Mouse (Mus musculus): ENCODE results near the gene Usp50.

The Usp50 gene

GRCm38 (mm10) chr2:126783370-126783769 is at the start of gene Usp50:
Gene Usp50, minus strand, starts transcription at chr2:126783470.
- no peak for DNase-seq (ENCODE audit: low read depth, low spot score)

GRCm38 (mm10) chr2:126817414-126817813 is 34.1 kb upstream of the Usp50 start:
- DNase-seq (ENCODE audit: low read depth, low spot score), result no peak

GRCm38 (mm10) chr2:126816644-126817347 is 33.5 kb upstream of the Usp50 start:
- no peak for DNase-seq (ENCODE audit: low read depth, low spot score)

GRCm38 (mm10) chr2:126815822-126816221 is 32.6 kb upstream of the Usp50 start:
- no peak for DNase-seq (ENCODE audit: low read depth, low spot score)

GRCm38 (mm10) chr2:126801980-126802379 is 18.7 kb upstream of the Usp50 start:
- DNase-seq (ENCODE audit: low read depth, low spot score), result no peak

GRCm38 (mm10) chr2:126798455-126798854 is 15.2 kb upstream of the Usp50 start:
- no peak for DNase-seq (ENCODE audit: low read depth, low spot score)

GRCm38 (mm10) chr2:126795708-126796107 is 12.4 kb upstream of the Usp50 start:
- DNase-seq (ENCODE audit: low read depth, low spot score), result peak; percentile 51

GRCm38 (mm10) chr2:126792611-126793010 is 9.3 kb upstream of the Usp50 start:
- DNase-seq (ENCODE audit: low read depth, low spot score), result no peak

- DNase-seq (ENCODE audit: low read depth, low spot score), result peak; percentile 52
Measured at GRCm38 (mm10) chr2:126787721-126788342, 4.6 kb upstream of the Usp50 start.

GRCm38 (mm10) chr2:126782433-126782832 is 837 bp downstream of the Usp50 start:
- DNase-seq (ENCODE audit: low read depth, low spot score), result peak; percentile 68

- DNase-seq (ENCODE audit: low read depth, low spot score), result no peak
Measured at GRCm38 (mm10) chr2:126781478-126781877, 1.8 kb downstream of the Usp50 start.

- peak; percentile 78 for DNase-seq (ENCODE audit: low read depth, low spot score)
Measured at GRCm38 (mm10) chr2:126780286-126780685, 3.0 kb downstream of the Usp50 start.

- DNase-seq (ENCODE audit: low read depth, low spot score), result no peak
Measured at GRCm38 (mm10) chr2:126778806-126779205, 4.5 kb downstream of the Usp50 start.

- no peak for DNase-seq (ENCODE audit: low read depth, low spot score)
Measured at GRCm38 (mm10) chr2:126776416-126776815, 6.9 kb downstream of the Usp50 start.

- no peak for DNase-seq (ENCODE audit: low read depth, low spot score)
Measured at GRCm38 (mm10) chr2:126775951-126776350, 7.3 kb downstream of the Usp50 start.

GRCm38 (mm10) chr2:126772217-126772616 is 11.1 kb downstream of the Usp50 start:
- DNase-seq (ENCODE audit: low read depth, low spot score), result peak; percentile 72

GRCm38 (mm10) chr2:126769431-126770181 is 13.7 kb downstream of the Usp50 start:
- no peak for DNase-seq (ENCODE audit: low read depth, low spot score)

- DNase-seq (ENCODE audit: low read depth, low spot score), result peak; percentile 38
Measured at GRCm38 (mm10) chr2:126768194-126768593, 15.1 kb downstream of the Usp50 start.

GRCm38 (mm10) chr2:126767599-126767998 is 15.7 kb downstream of the Usp50 start:
- DNase-seq (ENCODE audit: low read depth, low spot score), result peak; percentile 86

- peak; percentile 37 for DNase-seq (ENCODE audit: low read depth, low spot score)
Measured at GRCm38 (mm10) chr2:126765867-126766582, 17.2 kb downstream of the Usp50 start.

- DNase-seq (ENCODE audit: low read depth, low spot score), result no peak
Measured at GRCm38 (mm10) chr2:126759351-126759750, 23.9 kb downstream of the Usp50 start.

GRCm38 (mm10) chr2:126755664-126756063 is 27.6 kb downstream of the Usp50 start:
- DNase-seq (ENCODE audit: low read depth, low spot score), result no peak
